Mouse (Mus musculus): ENCODE measurements around the gene C87436.

The C87436 gene

GRCm38 (mm10) chr6:86426358-86426757 is 11.8 kb upstream of the C87436 start, which contains the start of gene Gm44790:
Gene Gm44790 (plus strand): TSS chr6:86426658.
- no peak for DNase-seq (ENCODE audit: low spot score in 2 of 2)

GRCm38 (mm10) chr6:86431531-86431930 is 6.6 kb upstream of the C87436 start:
- DNase-seq (ENCODE audit: low spot score in 2 of 2): no peak

GRCm38 (mm10) chr6:86433696-86434095 is 4.5 kb upstream of the C87436 start:
- no peak for DNase-seq (ENCODE audit: low spot score in 2 of 2)

GRCm38 (mm10) chr6:86437711-86438110 is 463 bp upstream of the C87436 start:
- peak in 1 of 2 experiments; percentile 71 for DNase-seq (ENCODE audit: low spot score in 2 of 2)

- DNase-seq (ENCODE audit: low spot score in 2 of 2): no peak
These were observed 934 bp downstream of the C87436 start for GRCm38 (mm10) chr6:86439119-86439496.

GRCm38 (mm10) chr6:86439531-86439930 is 1.4 kb downstream of the C87436 start:
- DNase-seq (ENCODE audit: low spot score in 2 of 2): no peak

GRCm38 (mm10) chr6:86441571-86441970 is 3.4 kb downstream of the C87436 start:
- no peak for DNase-seq (ENCODE audit: low spot score in 2 of 2)

- no peak for DNase-seq (ENCODE audit: low spot score in 2 of 2)
These were observed 7.4 kb downstream of the C87436 start for GRCm38 (mm10) chr6:86445551-86445950.

GRCm38 (mm10) chr6:86446927-86447568 is 8.9 kb downstream of the C87436 start:
- DNase-seq (ENCODE audit: low spot score in 2 of 2): no peak

- no peak for DNase-seq (ENCODE audit: low spot score in 2 of 2)
These were observed 18.6 kb downstream of the C87436 start for GRCm38 (mm10) chr6:86456727-86457126.

- DNase-seq (ENCODE audit: low spot score in 2 of 2): no peak
These were observed 24.9 kb downstream of the C87436 start for GRCm38 (mm10) chr6:86463079-86463478.

GRCm38 (mm10) chr6:86471317-86471716 is 33.1 kb downstream of the C87436 start:
- no peak for DNase-seq (ENCODE audit: low spot score in 2 of 2)

GRCm38 (mm10) chr6:86471760-86472099 is 33.6 kb downstream of the C87436 start:
- DNase-seq (ENCODE audit: low spot score in 2 of 2): no peak

- DNase-seq (ENCODE audit: low spot score in 2 of 2): peak; percentile 99 to 100
These were observed 34.2 kb downstream of the C87436 start for GRCm38 (mm10) chr6:86472100-86472955.

GRCm38 (mm10) chr6:86473077-86473476 is 34.9 kb downstream of the C87436 start:
- DNase-seq (ENCODE audit: low spot score in 2 of 2): peak in 1 of 2 experiments; percentile 43

- DNase-seq (ENCODE audit: low spot score in 2 of 2): no peak
These were observed 35.9 kb downstream of the C87436 start for GRCm38 (mm10) chr6:86474072-86474471.

- DNase-seq (ENCODE audit: low spot score in 2 of 2): no peak
These were observed 36.5 kb downstream of the C87436 start for GRCm38 (mm10) chr6:86474646-86475181.

GRCm38 (mm10) chr6:86475462-86476167 is 37.4 kb downstream of the C87436 start:
- no peak for DNase-seq (ENCODE audit: low spot score in 2 of 2)

- no peak for DNase-seq (ENCODE audit: low spot score in 2 of 2)
These were observed 38.8 kb downstream of the C87436 start for GRCm38 (mm10) chr6:86476931-86477330.

GRCm38 (mm10) chr6:86479311-86479710 is 41.1 kb downstream of the C87436 start:
- DNase-seq (ENCODE audit: low spot score in 2 of 2): no peak

- DNase-seq (ENCODE audit: low spot score in 2 of 2): no peak
These were observed 41.6 kb downstream of the C87436 start for GRCm38 (mm10) chr6:86479816-86480188.

GRCm38 (mm10) chr6:86480189-86480831 is 42.1 kb downstream of the C87436 start:
- peak in 1 of 2 experiments; percentile 32 for DNase-seq (ENCODE audit: low spot score in 2 of 2)

Measured in spleen, postnatal 10 days (tissue).